Mouse (Mus musculus): ENCODE data around the gene Carmil1. TPM values are rescaled to one million over a fixed set of nuclear protein-coding genes. Genes with fewer than 3 reads are reported as not detected.

Carmil1 gene
- 1 to 10 TPM; 2.7 to 8.9 TPM for polyA plus RNA-seq (2017; shearing (Covaris generic))

GRCm38 (mm10) chr13:24280439-24281431 is at the start of gene Carmil1:
TSS of gene Carmil1 (minus strand) at chr13:24280795.

GRCm38 (mm10) chr13:24327201-24327600 is 46.6 kb upstream of the Carmil1 start, which contains the start of gene Cmah:
TSS of gene Cmah (plus strand) at chr13:24327404.

DNA sequence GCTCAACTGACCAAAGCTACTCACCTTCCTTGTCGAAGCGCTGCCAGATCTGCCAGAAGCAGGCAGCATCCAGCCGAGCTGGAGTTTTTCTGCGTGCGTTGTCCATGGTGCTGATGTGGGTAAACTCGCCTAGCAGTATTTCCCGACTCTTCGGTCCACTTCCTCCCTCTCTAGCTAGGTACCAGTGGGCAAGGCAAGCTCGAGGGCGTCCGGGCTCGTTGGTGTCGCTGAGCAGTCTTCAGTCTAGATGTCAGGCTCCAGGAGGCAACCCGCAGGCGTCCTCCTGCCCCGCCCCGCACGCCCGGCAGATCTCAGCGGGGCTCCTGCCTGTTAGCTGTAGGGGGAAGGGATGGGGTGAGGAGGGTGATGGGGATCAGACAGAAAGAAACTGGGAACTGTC is 289.7 kb downstream of the Carmil1 start, which contains the start of gene Scgn:
Gene Scgn, minus strand, starts transcription at position 287 of the 400 bp plus-strand sequence.

Other genes with a start within 250 kb of the Carmil1 start
- gene Cmah, start 46.6 kb upstream of the Carmil1 start, polyA plus RNA-seq (2017; shearing (Covaris generic)) = 10 to 100 TPM; 35.4 to 55.1 TPM